Mouse (Mus musculus) liver, adult 2 months (tissue): ENCODE measurements around the gene Pir. TPM values are rescaled to one million over a fixed set of nuclear protein-coding genes. Genes with fewer than 3 reads are reported as not detected.

Experiments
- DNase-seq: peaks from one replicate; pipeline ENCODE4 v3.0.0-alpha.2; 2011; ENCODE audit warnings: low read depth, low spot score; ENCODE audit errors: extremely low read depth
- H3K27ac ChIP-seq: fragments of 200-500 bp; replicated peaks from 2 replicates; pipeline ENCODE4 v1.5.1; 2012; ENCODE audit warnings: low read depth, mild to moderate bottlenecking, control low read depth, inconsistent platforms, low read length; ENCODE audit not compliant: insufficient read depth
- H3K27me3 ChIP-seq: fragments of 200-500 bp; 2 replicates; pipeline ENCODE4 v1.6.1; 2012; ENCODE audit warnings: mild to moderate bottlenecking, moderate library complexity, low read length, inconsistent platforms; ENCODE audit not compliant: control insufficient read depth, insufficient read depth
- H3K36me3 ChIP-seq: fragments of 200-500 bp; 2 replicates; pipeline ENCODE4 v1.6.1; 2012; ENCODE audit warnings: low read length, inconsistent platforms; ENCODE audit not compliant: control insufficient read depth, insufficient read depth
- H3K4me1 ChIP-seq: fragments of 200-500 bp; 2 replicates; pipeline ENCODE4 v1.6.1; 2011; ENCODE audit warnings: low read length; ENCODE audit not compliant: control insufficient read depth, insufficient read depth
- H3K4me3 ChIP-seq: fragments of 200-500 bp; 2 replicates; pipeline ENCODE4 v1.5.1; 2011; ENCODE audit warnings: low read depth, mild to moderate bottlenecking, control low read depth, low read length, moderate library complexity; ENCODE audit not compliant: insufficient read depth
- H3K79me2 ChIP-seq: fragments of 200-500 bp; 2 replicates; pipeline ENCODE4 v1.6.1; 2012; ENCODE audit warnings: inconsistent platforms, mild to moderate bottlenecking, low read length, moderate library complexity; ENCODE audit not compliant: control insufficient read depth, insufficient read depth
- H3K9ac ChIP-seq: fragments of 200-500 bp; 2 replicates; pipeline ENCODE4 v1.6.1; 2012; ENCODE audit warnings: low read depth, mild to moderate bottlenecking, control low read depth, inconsistent platforms, low read length
- CTCF ChIP-seq: fragments of 200-500 bp; IDR thresholded peaks from 2 replicates; pipeline ENCODE4 v1.5.1; 2011; ENCODE audit warnings: low read depth, low read length, control low read depth
- POLR2A ChIP-seq: fragments of 200-500 bp; IDR thresholded peaks from 2 replicates; pipeline ENCODE4 v1.6.1; 2011; ENCODE audit warnings: low read length, control low read depth; ENCODE audit not compliant: insufficient read depth; ENCODE audit errors: extremely low read depth
- WGBS: fragments of 180-500 bp; shearing (Covaris S2); methylation state at CpG from one replicate; pipeline ENCODE4 v1.1.7; 2018; 5-methylcytosine and 5-hydroxymethylcytosine counted together
- polyA plus RNA-seq: library from polyadenylated mRNA; depleted of rRNA; stranded (reverse); fragments of >200 nt; gene quantifications from 2 replicates; pipeline ENCODE4 v1.2.3, GENCODE M21; 2012
- total RNA-seq: library from RNA; depleted of rRNA; stranded (reverse); fragments of >200 nt; gene quantifications from 2 replicates; pipeline ENCODE4 v1.2.3, GENCODE M21; 2014

The Pir gene
- total and polyA plus RNA-seq, 2 experiments, result 16.3 to 17.6 TPM

DNA sequence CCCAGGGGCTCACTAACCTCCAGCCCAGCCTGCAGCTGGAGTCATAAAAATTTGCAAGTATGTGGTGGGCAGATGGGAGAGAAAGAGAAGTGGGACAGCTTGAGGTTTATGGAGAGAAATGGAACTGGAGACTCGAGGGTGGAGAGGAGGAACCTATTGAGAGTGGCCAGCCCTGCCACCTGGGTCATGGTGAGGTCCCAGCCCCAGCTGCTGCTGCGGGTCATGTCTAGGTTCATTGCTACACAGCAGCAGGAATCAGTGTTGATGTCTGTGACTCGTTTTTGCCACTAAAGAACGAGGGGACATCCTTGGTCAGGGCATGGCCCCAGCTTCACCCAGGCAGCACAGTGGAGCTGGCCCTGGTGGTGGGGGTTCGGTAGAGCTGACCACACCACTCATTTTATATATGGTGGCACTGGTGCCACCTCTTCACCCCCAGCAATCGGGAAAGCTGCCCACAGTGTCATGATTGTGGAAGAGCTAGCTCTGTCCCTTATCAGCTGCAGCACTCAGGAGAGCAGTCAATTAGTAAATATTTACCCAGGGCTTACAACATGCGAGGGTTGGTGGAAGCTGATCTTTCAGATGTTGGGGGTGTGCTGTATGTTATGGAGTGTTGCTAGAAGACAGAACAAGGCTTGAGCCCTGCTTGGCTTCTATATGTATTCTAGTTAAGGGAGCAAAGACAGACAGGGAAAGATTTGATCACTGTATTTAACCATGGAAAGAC, 11.9 kb downstream of the Pir start:
- WGBS, result 15% methylated on average over 7 of the region's 7 CpGs
- no peaks in the 10 kb centered on the region for H3K36me3 ChIP-seq
- peak overlapping the region; percentile 74 for H3K27ac ChIP-seq
- H3K9ac ChIP-seq, result no peak overlapping the region
- no peaks in the 10 kb centered on the region for H3K27me3 ChIP-seq
- no peak overlapping the region for H3K4me3 ChIP-seq
- H3K79me2 ChIP-seq, result no peaks in the 10 kb centered on the region; the same call in 1 of the 2 replicates
- no peak for TF ChIP-seq CTCF
- TF ChIP-seq POLR2A, result no peak
- DNase-seq, result peak; percentile 80
- peaks cover 11% of the 10 kb centered on the region for H3K4me1 ChIP-seq

DNA sequence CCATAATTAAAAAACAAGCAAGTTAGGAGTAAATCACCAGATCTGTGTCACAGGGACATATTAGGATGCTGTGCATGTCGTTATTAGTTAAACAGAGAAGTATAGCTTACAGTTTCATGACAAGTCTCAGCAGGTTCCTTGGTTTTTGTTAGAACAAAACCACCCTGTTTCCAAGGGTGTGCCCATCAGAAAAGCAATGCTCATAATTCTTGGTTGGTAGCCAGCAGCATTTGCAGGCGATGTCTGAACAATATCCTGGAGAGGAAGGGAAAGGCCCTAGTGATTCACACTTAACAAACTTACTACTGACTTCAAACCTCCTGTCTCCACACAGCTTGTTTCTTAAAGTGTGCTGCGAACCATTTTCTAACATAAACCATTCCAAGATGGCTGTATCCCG, 14.6 kb downstream of the Pir start:
- H3K79me2 ChIP-seq, result no peaks in the 10 kb centered on the region
- no peak overlapping the region for H3K27ac ChIP-seq
- H3K36me3 ChIP-seq, result no peaks in the 10 kb centered on the region
- H3K4me1 ChIP-seq, result peaks cover 11% of the 10 kb centered on the region
- no peaks in the 10 kb centered on the region for H3K27me3 ChIP-seq
- H3K9ac ChIP-seq, result no peak overlapping the region
- DNase-seq, result no peak
- 81% methylated on average over 4 of the region's 4 CpGs for WGBS
- TF ChIP-seq POLR2A, result no peak
- no peak for TF ChIP-seq CTCF
- H3K4me3 ChIP-seq, result no peak overlapping the region

DNA sequence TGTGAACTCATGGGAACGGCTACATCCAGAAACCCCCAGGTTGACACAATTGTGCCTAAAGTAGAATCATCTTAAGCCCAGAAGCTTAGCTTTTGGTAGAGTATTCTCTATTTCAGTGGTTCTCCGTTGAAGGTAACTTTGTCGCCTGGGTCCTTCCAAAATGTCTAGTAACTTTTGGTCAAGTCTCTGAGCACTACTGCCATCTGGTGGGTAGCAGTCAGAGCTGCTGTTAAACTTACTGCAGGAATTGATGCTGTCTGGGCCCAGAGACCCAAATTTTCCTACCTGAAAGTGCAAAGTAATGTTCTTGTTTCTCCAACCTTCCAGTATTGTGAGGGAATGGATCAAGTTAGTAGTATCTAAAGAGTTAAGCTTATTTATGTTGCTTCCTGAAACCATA, 17.9 kb downstream of the Pir start:
- H3K27me3 ChIP-seq, result no peaks in the 10 kb centered on the region
- H3K27ac ChIP-seq, result no peak overlapping the region
- WGBS, result 42% methylated on average over 3 of the region's 3 CpGs
- H3K4me1 ChIP-seq, result no peaks in the 10 kb centered on the region
- H3K36me3 ChIP-seq, result no peaks in the 10 kb centered on the region
- H3K4me3 ChIP-seq, result no peak overlapping the region
- H3K9ac ChIP-seq, result no peak overlapping the region
- no peak for TF ChIP-seq CTCF
- no peak for TF ChIP-seq POLR2A
- H3K79me2 ChIP-seq, result no peaks in the 10 kb centered on the region
- peak; percentile 43 for DNase-seq

DNA sequence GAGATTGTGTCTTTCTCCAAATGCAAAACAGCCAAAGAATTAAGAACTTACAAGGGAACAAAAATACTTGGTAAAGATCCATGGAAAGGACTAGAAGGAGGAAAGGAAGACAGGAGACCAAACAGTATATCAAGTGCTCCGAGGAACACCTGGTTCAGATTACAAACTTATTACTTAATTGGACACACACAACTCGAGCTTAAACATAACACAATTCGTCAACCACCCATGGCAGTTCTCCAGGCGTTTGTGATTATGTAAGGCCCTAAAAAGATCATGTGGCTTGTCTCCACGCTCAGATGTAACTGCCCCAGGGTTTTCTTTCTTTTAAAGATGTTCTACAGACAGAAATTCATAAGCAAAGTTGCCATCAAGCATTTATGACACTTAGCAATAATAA, 22.0 kb downstream of the Pir start:
- peak; percentile 70 for DNase-seq
- TF ChIP-seq POLR2A (no peak), CTCF (no peak)
- Histone ChIP-seq H3K27ac (no peak overlapping the region), H3K4me1 (no peaks in the 10 kb centered on the region), H3K4me3 (no peak overlapping the region), H3K36me3 (no peaks in the 10 kb centered on the region), H3K27me3 (no peaks in the 10 kb centered on the region), H3K79me2 (no peaks in the 10 kb centered on the region), H3K9ac (no peak overlapping the region)
- WGBS, result 10% methylated on average over 5 of the region's 5 CpGs

DNA sequence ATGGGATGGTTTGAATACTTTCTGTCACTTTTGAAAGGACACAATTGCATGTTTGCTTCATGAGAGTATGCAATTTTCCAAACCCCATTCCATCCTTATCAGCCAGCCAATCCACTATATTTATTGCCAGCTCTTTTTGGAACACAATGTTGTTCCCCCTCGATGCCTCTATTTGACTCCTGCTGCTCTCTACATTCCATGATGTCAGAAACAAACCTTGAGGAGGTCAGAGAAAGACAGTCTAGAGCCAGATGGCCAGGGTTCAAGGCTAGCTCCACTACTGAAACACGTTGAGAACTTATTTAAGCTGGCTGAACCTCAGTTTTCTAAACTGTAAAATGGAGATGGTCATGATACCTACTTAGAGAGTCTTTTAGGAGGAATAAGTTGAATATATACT, 37.1 kb downstream of the Pir start:
- H3K36me3 ChIP-seq, result peaks cover 2% of the 10 kb centered on the region; the same call in 1 of the 2 replicates
- whole genome bisulfite sequencing, result 43% methylated on average over 2 of the region's 2 CpGs
- no peak for TF ChIP-seq CTCF
- TF ChIP-seq POLR2A, result no peak
- H3K79me2 ChIP-seq, result no peaks in the 10 kb centered on the region
- DNase-seq, result no peak
- no peak overlapping the region for H3K27ac ChIP-seq
- no peak overlapping the region for H3K9ac ChIP-seq
- no peak overlapping the region for H3K4me3 ChIP-seq
- H3K27me3 ChIP-seq, result no peaks in the 10 kb centered on the region
- no peaks in the 10 kb centered on the region for H3K4me1 ChIP-seq

DNA sequence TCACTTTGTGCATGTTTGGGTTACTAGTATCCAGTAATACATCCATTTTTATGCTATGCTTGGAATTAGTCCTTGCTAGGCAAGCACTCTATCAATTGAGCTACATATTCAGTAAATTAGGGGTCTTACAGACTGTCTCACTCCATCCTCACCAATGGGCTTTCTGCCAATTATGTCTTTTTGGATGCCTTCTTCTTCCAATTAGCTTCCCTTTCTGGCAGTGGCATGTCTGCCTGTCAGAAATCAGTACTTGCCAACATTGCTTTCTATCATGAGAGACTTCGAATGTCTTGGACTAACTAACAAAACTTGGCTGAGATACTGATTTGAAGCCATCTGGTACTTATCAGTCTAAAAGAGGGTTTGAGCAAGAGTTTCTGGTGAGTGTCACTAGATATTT, 44.7 kb downstream of the Pir start:
- Histone ChIP-seq H3K9ac (no peak overlapping the region), H3K4me3 (no peak overlapping the region), H3K4me1 (no peaks in the 10 kb centered on the region), H3K36me3 (no peaks in the 10 kb centered on the region), H3K27ac (no peak overlapping the region), H3K79me2 (no peaks in the 10 kb centered on the region), H3K27me3 (no peaks in the 10 kb centered on the region)
- peak; percentile 9 for DNase-seq
- 71% methylated on average over 1 of the region's 1 CpGs for WGBS
- TF ChIP-seq POLR2A, result no peak
- TF ChIP-seq CTCF, result no peak
